In the genomic region with DNA sequence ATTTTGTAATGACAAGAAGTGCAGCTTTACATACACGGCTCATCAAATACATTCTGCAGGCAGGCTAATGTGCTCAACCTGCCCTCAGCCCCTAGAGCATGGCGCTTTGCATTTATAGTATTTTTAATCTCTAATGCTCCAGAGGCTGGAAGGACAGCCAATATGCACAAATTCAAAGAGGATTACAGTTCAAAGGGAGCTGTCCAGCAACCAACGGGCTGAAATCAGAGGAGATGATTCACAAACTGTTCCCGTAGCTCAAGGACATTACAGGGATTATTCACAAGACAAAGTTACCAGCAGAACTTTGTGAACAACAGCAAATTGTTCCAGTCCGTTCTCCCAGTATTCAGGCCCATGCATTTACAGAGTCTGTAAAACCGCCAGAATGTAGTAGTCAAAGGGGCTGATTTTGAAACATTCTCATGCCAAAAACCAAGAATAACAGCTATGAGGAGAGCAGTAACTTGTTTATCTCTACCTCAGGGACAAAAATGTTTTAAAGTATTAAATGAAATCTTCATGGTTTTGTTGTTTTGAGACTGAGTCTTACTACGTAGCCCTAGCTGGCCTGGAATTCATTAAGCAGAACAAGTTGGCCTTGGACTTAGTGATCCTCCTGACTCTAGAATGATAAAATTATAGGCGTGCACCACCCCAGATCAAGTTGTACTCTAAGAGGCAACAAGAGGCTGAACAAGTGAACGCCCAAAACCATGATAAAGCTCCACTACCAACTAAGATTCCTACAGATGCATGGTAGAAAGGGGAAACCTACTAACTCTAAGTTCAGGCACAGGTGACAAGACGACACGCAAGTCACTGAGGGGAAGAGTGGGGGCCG, we compare ENCODE assay signal across 8 mouse cellular contexts. TPM values are rescaled to one million over a fixed set of nuclear protein-coding genes. Genes with fewer than 3 reads are reported as not detected.
DNase-seq lines count a peak whose midpoint lies in the region; ATAC-seq and TF ChIP-seq lines count a peak whose summit lies in the region.

No protein-coding gene starts in this region.

- no peaks in the 10 kb centered on the region for H3K9me3 ChIP-seq in forebrain, embryonic 16.5 days (ENCODE audit: control insufficient read depth, low read length)
- H3K9me3 ChIP-seq in intestine, postnatal 0 days (ENCODE audit: control insufficient read depth): no peaks in the 10 kb centered on the region
- no peaks in the 10 kb centered on the region for H3K9me3 ChIP-seq in stomach, embryonic 16.5 days (replicated peaks; ENCODE audit: control insufficient read depth, low read length)

- H3K36me3 ChIP-seq in forebrain, embryonic 16.5 days (ENCODE audit: control insufficient read depth, insufficient read depth): no peaks in the 10 kb centered on the region
- no peaks in the 10 kb centered on the region for H3K36me3 ChIP-seq in intestine, postnatal 0 days (ENCODE audit: control insufficient read depth, insufficient read depth)
- no peaks in the 10 kb centered on the region for H3K36me3 ChIP-seq in stomach, embryonic 16.5 days (ENCODE audit: control insufficient read depth, insufficient read depth, low read length)

- peaks cover 8% of the 10 kb centered on the region for H3K4me1 ChIP-seq in forebrain, embryonic 16.5 days (replicated peaks; ENCODE audit: control insufficient read depth, insufficient read depth, low read length)
- H3K4me1 ChIP-seq in intestine, postnatal 0 days (replicated peaks; ENCODE audit: control insufficient read depth, insufficient read depth, low read length): 0 out of 2 replicates have a peak, but pooled peaks cover 3% of the 10 kb centered on the region
- peaks cover 8% of the 10 kb centered on the region; the same call in 1 of the 2 replicates for H3K4me1 ChIP-seq in stomach, embryonic 16.5 days (ENCODE audit: control insufficient read depth, insufficient read depth, low read length)

- H3K4me2 ChIP-seq in forebrain, embryonic 16.5 days (ENCODE audit: low read length): peak overlapping the region; percentile 65
- peak overlapping the region; percentile 67 for H3K4me2 ChIP-seq in intestine, postnatal 0 days (replicated peaks; ENCODE audit: low read depth)
- peak overlapping the region; percentile 58 for H3K4me2 ChIP-seq in stomach, embryonic 16.5 days (ENCODE audit: low read depth, low read length)

- no peak overlapping the region for H3K27ac ChIP-seq in forebrain, embryonic 16.5 days (ENCODE audit: low read length)
- H3K27ac ChIP-seq in intestine, postnatal 0 days (ENCODE audit: low read depth, low read length): no peak overlapping the region
- no peak overlapping the region for H3K27ac ChIP-seq in stomach, embryonic 16.5 days (ENCODE audit: low read length)

- WGBS in forebrain, embryonic 16.5 days: 13% methylated on average over 12 of the region's 12 CpGs
- WGBS in intestine, postnatal 0 days: 22% methylated on average over 12 of the region's 12 CpGs
- WGBS in stomach, embryonic 16.5 days: 26% methylated on average over 12 of the region's 12 CpGs

- H3K27me3 ChIP-seq in forebrain, embryonic 16.5 days (replicated peaks; ENCODE audit: control insufficient read depth, insufficient read depth, low read length): peaks cover 7% of the 10 kb centered on the region
- peaks cover 19% of the 10 kb centered on the region; the same call in 1 of the 2 replicates for H3K27me3 ChIP-seq in intestine, postnatal 0 days (replicated peaks; ENCODE audit: control insufficient read depth, insufficient read depth, low read length)
- H3K27me3 ChIP-seq in stomach, embryonic 16.5 days (ENCODE audit: control insufficient read depth, insufficient read depth, low read length): peaks cover 11% of the 10 kb centered on the region

- intact Hi-C loops in left cerebral cortex, postnatal 25 days (cut with DNase I): no loop called here

- H3K9ac ChIP-seq in forebrain, embryonic 16.5 days (replicated peaks; ENCODE audit: low read depth, low read length): peak overlapping the region; percentile 71
- no peak overlapping the region for H3K9ac ChIP-seq in intestine, postnatal 0 days (ENCODE audit: low read depth, low read length)
- peak overlapping the region; percentile 35; the same call in 1 of the 2 replicates for H3K9ac ChIP-seq in stomach, embryonic 16.5 days (ENCODE audit: low read length)

- ATAC-seq in forebrain, embryonic 16.5 days: no peak; the same call in 1 of the 2 replicates
- no peak for ATAC-seq in intestine, postnatal 0 days
- no peak for ATAC-seq in stomach, embryonic 16.5 days (ENCODE audit: insufficient read depth, low FRiP score)

- DNase-seq in NIH3T3 (ENCODE audit: low read depth): peak; percentile 55
- peak; percentile 84 for DNase-seq in adrenal gland, postnatal 14 days
- peak; percentile 38 for DNase-seq in lung, postnatal 14 days
- no peak for DNase-seq in left cerebral cortex, postnatal 25 days (ENCODE audit: low spot score in 2 of 2)
- no peak for DNase-seq in layer of hippocampus, postnatal 14 days (ENCODE audit: low spot score in 2 of 2)

- H3K4me3 ChIP-seq in forebrain, embryonic 16.5 days (replicated peaks; ENCODE audit: low read length): peak overlapping the region; percentile 61
- peak overlapping the region; percentile 40 for H3K4me3 ChIP-seq in intestine, postnatal 0 days (ENCODE audit: low read depth, low read length)
- H3K4me3 ChIP-seq in stomach, embryonic 16.5 days (replicated peaks; ENCODE audit: low read length): peak overlapping the region; percentile 50

- no peak for TF ChIP-seq CTCF in intestine, postnatal 0 days (IDR thresholded peaks at IDR 0.05; ENCODE audit: low read depth)

RNA-seq across cellular contexts. Expression of gene Ric3, which starts 0.6 kb away (rescaled TPM):
- 20.2 and 21.0 TPM in 2 replicates for total RNA-seq in adrenal gland, postnatal 14 days (2021)
- 31.9 and 34.6 TPM in 2 replicates for polyA plus RNA-seq in forebrain, embryonic 16.5 days (2015; fragmentation: Nextera tagmentation; extraction: Ambion mirVana)
- polyA plus RNA-seq in intestine, postnatal 0 days (2015; fragmentation: Nextera tagmentation; extraction: Ambion mirVana): 1.0 and 1.2 TPM in 2 replicates
- polyA plus RNA-seq in stomach, embryonic 16.5 days (2015; fragmentation: Nextera tagmentation; extraction: Ambion mirVana): 2.4 and 2.9 TPM in 2 replicates
- 10 to 100 TPM; 62.4 to 66.4 TPM for total RNA-seq in left cerebral cortex, postnatal 25 days (2021)
- 10 to 100 TPM; 54.0 to 57.9 TPM for total RNA-seq in layer of hippocampus, postnatal 14 days (2021)

Comparison
In these comparisons a context has a peak if more than half of its experiments do, and no peak if none do; other contexts are left out.
1. DNase-seq: peak in NIH3T3 (single experiment), adrenal gland, postnatal 14 days (single experiment) and lung, postnatal 14 days (single experiment); none in left cerebral cortex, postnatal 25 days (0 of 2) and layer of hippocampus, postnatal 14 days (0 of 2).
2. Peak in every context shown above with its lines, with median percentiles within 50 percentile points of each other: H3K4me2 ChIP-seq and H3K4me3 ChIP-seq.